Mouse (Mus musculus) embryonic facial prominence, embryonic 12.5 days (tissue): ENCODE measurements around the gene Tk2. TPM values are rescaled to one million over a fixed set of nuclear protein-coding genes. Genes with fewer than 3 reads are reported as not detected.

Source experiments
- polyA plus RNA-seq: library from polyadenylated mRNA; unstranded; fragments of >200 nt; fragmentation: Nextera tagmentation; extraction: Ambion mirVana; gene quantifications from 2 replicates; pipeline ENCODE4 v1.2.1, GENCODE M21; 2016

The Tk2 gene
- polyA plus RNA-seq, 1 experiment from 2014 or later = 24.4 TPM

Other genes with a start within 250 kb of the Tk2 start
- gene Cdh5, start 146.9 kb downstream of the Tk2 start, polyA plus RNA-seq = 22.5 and 22.6 TPM in 2 replicates
- 0.92 and 1.4 TPM in 2 replicates for gene Bean1, start 78.1 kb downstream of the Tk2 start, polyA plus RNA-seq
- 59.6 and 61.3 TPM in 2 replicates for gene Cklf, start 2.3 kb upstream of the Tk2 start, polyA plus RNA-seq
- not detected in 2 replicates for gene Cmtm2a, start 44.6 kb upstream of the Tk2 start, polyA plus RNA-seq
- gene Gm45711, start 61.5 kb upstream of the Tk2 start, polyA plus RNA-seq = not detected in 2 replicates
- not detected in 2 replicates for gene Cmtm1, start 61.6 kb upstream of the Tk2 start, polyA plus RNA-seq
- gene Gm11020, start 73.0 kb upstream of the Tk2 start, polyA plus RNA-seq = not detected in 2 replicates
- not detected in 2 replicates for gene Cmtm2b, start 73.7 kb upstream of the Tk2 start, polyA plus RNA-seq
- 168 and 173 TPM in 2 replicates for gene Cmtm3, start 90.9 kb upstream of the Tk2 start, polyA plus RNA-seq
- 3.0 and 3.3 TPM in 2 replicates for gene Cmtm4, start 147.2 kb upstream of the Tk2 start, polyA plus RNA-seq
- gene Dync1li2, start 194.5 kb upstream of the Tk2 start, polyA plus RNA-seq = 87.3 and 89.1 TPM in 2 replicates